Mouse (Mus musculus): ENCODE data around the gene Grifin.

DNA sequence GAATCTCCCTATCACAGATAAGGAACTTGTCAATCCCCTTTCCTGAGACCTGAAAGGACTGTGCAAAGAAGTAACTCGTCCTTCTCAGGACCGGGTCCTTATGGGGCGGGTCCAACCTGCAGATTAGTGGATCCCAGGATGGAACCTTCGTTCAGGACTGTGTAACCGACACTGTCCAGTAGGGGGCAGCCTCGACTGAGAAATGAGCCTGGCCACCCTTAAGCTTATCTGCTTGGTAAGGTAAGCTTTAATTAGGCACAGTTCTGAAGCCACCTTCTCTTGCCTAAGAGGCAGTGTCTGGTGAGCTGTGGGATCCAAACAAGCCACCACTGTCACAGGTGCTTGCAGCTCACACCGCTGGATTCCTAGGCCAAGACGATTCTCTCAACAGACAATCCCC lies 24.8 kb downstream of the Grifin start:
- no peak for TF ChIP-seq GATA1 (IDR thresholded peaks at IDR 0.05; ENCODE audit: borderline replicate concordance, low read length)
- TF ChIP-seq FLI1 (IDR thresholded peaks at IDR 0.05; ENCODE audit: low read length) = no peak
